Mouse (Mus musculus): ENCODE data around the gene Ift20.

The Ift20 gene

GRCm38 (mm10) chr11:78536080-78536689 lies at the start of gene Ift20, which contains the start of gene Tnfaip1:
Gene Ift20 (plus strand): TSS chr11:78536361.
Gene Tnfaip1 (minus strand): TSS chr11:78536332.
- peak; percentile 99 for DNase-seq (ENCODE audit: low spot score)

- DNase-seq (ENCODE audit: low spot score), result peak; percentile 82
Measured at GRCm38 (mm10) chr11:78488168-78488567, 48.0 kb upstream of the Ift20 start.

GRCm38 (mm10) chr11:78490781-78491241 lies 45.4 kb upstream of the Ift20 start:
- DNase-seq (ENCODE audit: low spot score), result peak; percentile 32

- no peak for DNase-seq (ENCODE audit: low spot score)
Measured at GRCm38 (mm10) chr11:78495904-78496303, 40.3 kb upstream of the Ift20 start.

GRCm38 (mm10) chr11:78497071-78497541 lies 39.1 kb upstream of the Ift20 start:
- DNase-seq (ENCODE audit: low spot score), result peak; percentile 41

- DNase-seq (ENCODE audit: low spot score), result peak; percentile 96
Measured at GRCm38 (mm10) chr11:78497544-78498522, 38.3 kb upstream of the Ift20 start, which contains the start of gene Sarm1. Gene Sarm1 (minus strand): TSS chr11:78497754.

- DNase-seq (ENCODE audit: low spot score), result no peak
Measured at GRCm38 (mm10) chr11:78499004-78499403, 37.2 kb upstream of the Ift20 start, which contains the start of gene Vtn. Gene Vtn (plus strand): TSS chr11:78499091.

GRCm38 (mm10) chr11:78499543-78499942 lies 36.6 kb upstream of the Ift20 start:
- no peak for DNase-seq (ENCODE audit: low spot score)

- DNase-seq (ENCODE audit: low spot score), result no peak
Measured at GRCm38 (mm10) chr11:78500623-78501202, 35.4 kb upstream of the Ift20 start.

- no peak for DNase-seq (ENCODE audit: low spot score)
Measured at GRCm38 (mm10) chr11:78501529-78501928, 34.6 kb upstream of the Ift20 start.

- peak; percentile 56 for DNase-seq (ENCODE audit: low spot score)
Measured at GRCm38 (mm10) chr11:78502909-78503650, 33.1 kb upstream of the Ift20 start, which contains the start of gene Sebox. Gene Sebox (plus strand): TSS chr11:78503447.

- DNase-seq (ENCODE audit: low spot score), result no peak
Measured at GRCm38 (mm10) chr11:78505430-78505829, 30.7 kb upstream of the Ift20 start.

GRCm38 (mm10) chr11:78509148-78509547 lies 27.0 kb upstream of the Ift20 start:
- DNase-seq (ENCODE audit: low spot score), result no peak

- peak; percentile 89 for DNase-seq (ENCODE audit: low spot score)
Measured at GRCm38 (mm10) chr11:78512025-78512957, 23.9 kb upstream of the Ift20 start, which contains the start of the genes Tmem199 and Poldip2. Gene Tmem199 (minus strand): TSS chr11:78512172. Gene Poldip2 (plus strand): TSS chr11:78512193.

- no peak for DNase-seq (ENCODE audit: low spot score)
Measured at GRCm38 (mm10) chr11:78513106-78513790, 22.9 kb upstream of the Ift20 start.

GRCm38 (mm10) chr11:78515549-78516325 lies 20.4 kb upstream of the Ift20 start:
- DNase-seq (ENCODE audit: low spot score), result no peak

- DNase-seq (ENCODE audit: low spot score), result no peak
Measured at GRCm38 (mm10) chr11:78518931-78519330, 17.2 kb upstream of the Ift20 start.

- no peak for DNase-seq (ENCODE audit: low spot score)
Measured at GRCm38 (mm10) chr11:78521880-78522279, 14.3 kb upstream of the Ift20 start.
